Mouse (Mus musculus) MEL (cell line): Measurements from ENCODE around the gene AU018091. TPM values are rescaled to one million over a fixed set of nuclear protein-coding genes. Genes with fewer than 3 reads are reported as not detected.
"Not testable (repeated sequence)": the region's sequence is repeated elsewhere in the genome, so short reads cannot be mapped to it uniquely, and the experiment has no call there.

ENCODE experiments used
- DNase-seq: peaks from one replicate; pipeline ENCODE4 v3.0.0; 2011; ENCODE audit warnings: low read depth, low spot score
- H3K27ac ChIP-seq: 2 replicates; pipeline ENCODE4 v1.5.1; 2012; ENCODE audit warnings: low read depth, mild to moderate bottlenecking, control low read depth, low read length, moderate library complexity; ENCODE audit not compliant: control insufficient read depth
- H3K27me3 ChIP-seq, 2 experiments: fragments of 150-350 bp in 1 of 2; sonication (generic) in 1 of 2; 2 replicates each; pipeline ENCODE4 v1.6.1; 2012; ENCODE audit warnings: low read length in 2 of 2, mild to moderate bottlenecking in 2 of 2, improper control_type of control experiment in 1 of 2, moderate library complexity in 1 of 2; ENCODE audit not compliant: insufficient read depth in 2 of 2, control insufficient read depth in 1 of 2
- H3K36me3 ChIP-seq, 2 experiments: 2 replicates each; pipeline ENCODE4 v1.6.1; 2012 to 2014; ENCODE audit warnings: low read length in 2 of 2, improper control_type of control experiment in 1 of 2, inconsistent platforms in 1 of 2, mild to moderate bottlenecking in 1 of 2; ENCODE audit not compliant: insufficient read depth in 2 of 2, control insufficient read depth in 1 of 2
- H3K4me1 ChIP-seq, 2 experiments: fragments of 150-350 bp in 1 of 2; sonication (generic) in 1 of 2; 2 replicates each; pipeline ENCODE4 v1.6.1; 2012; ENCODE audit warnings: low read length in 2 of 2, improper control_type of control experiment in 1 of 2, mild to moderate bottlenecking in 1 of 2; ENCODE audit not compliant: insufficient read depth in 2 of 2, control insufficient read depth in 1 of 2
- H3K4me3 ChIP-seq, 2 experiments: fragments of 150-350 bp in 1 of 2; sonication (generic) in 1 of 2; 2 replicates each; pipeline ENCODE4 v1.5.1; 2012; ENCODE audit warnings: low read depth in 2 of 2, low read length in 2 of 2, mild to moderate bottlenecking in 2 of 2, moderate library complexity in 2 of 2, control low read depth in 1 of 2, improper control_type of control experiment in 1 of 2; ENCODE audit not compliant: control insufficient read depth in 1 of 2, insufficient read depth in 1 of 2
- H3K79me2 ChIP-seq: 2 replicates; pipeline ENCODE4 v1.6.1; 2012; ENCODE audit warnings: mild to moderate bottlenecking, low read length, moderate library complexity; ENCODE audit not compliant: control insufficient read depth, poor library complexity, insufficient read depth
- H3K9ac ChIP-seq: 2 replicates; pipeline ENCODE4 v1.6.1; 2012; ENCODE audit warnings: low read depth, mild to moderate bottlenecking, control low read depth, low read length, moderate library complexity; ENCODE audit not compliant: control insufficient read depth, poor library complexity, severe bottlenecking
- H3K9me3 ChIP-seq: fragments of 150-350 bp; sonication (generic); replicated peaks from 2 replicates; pipeline ENCODE4 v1.6.1; 2012; ENCODE audit warnings: mild to moderate bottlenecking, low read length, improper control_type of control experiment, moderate library complexity; ENCODE audit not compliant: insufficient read depth
- BHLHE40 ChIP-seq: IDR thresholded peaks from 2 replicates; pipeline ENCODE4 v1.6.1; 2012; ENCODE audit warnings: low read depth, mild to moderate bottlenecking, inconsistent platforms, low read length, improper control_type of control experiment, borderline replicate concordance
- CHD2 ChIP-seq: IDR thresholded peaks from 2 replicates; pipeline ENCODE4 v1.6.1; 2011; ENCODE audit warnings: low read length, improper control_type of control experiment
- CTCF ChIP-seq, 3 experiments: IDR thresholded peaks in 2 of 3; conservative IDR thresholded peaks in 1 of 3; 2 replicates each; pipeline ENCODE4 v1.5.1; 2011 to 2012; ENCODE audit warnings: low read length in 3 of 3, low read depth in 2 of 3, mild to moderate bottlenecking in 2 of 3, improper control_type of control experiment in 1 of 3, inconsistent platforms in 1 of 3, mixed read lengths in 1 of 3, moderate library complexity in 1 of 3; ENCODE audit not compliant: control insufficient read depth in 1 of 3, insufficient read depth in 1 of 3, poor library complexity in 1 of 3, severe bottlenecking in 1 of 3
- ELF1 ChIP-seq: IDR thresholded peaks from 2 replicates; pipeline ENCODE4 v1.6.1; 2014; ENCODE audit warnings: low read depth, mild to moderate bottlenecking, inconsistent platforms, low read length, improper control_type of control experiment, moderate library complexity
- ETS1 ChIP-seq: IDR thresholded peaks from 2 replicates; pipeline ENCODE4 v1.6.1; 2012; ENCODE audit warnings: low read depth, mild to moderate bottlenecking, inconsistent platforms, low read length, improper control_type of control experiment, moderate library complexity
- GATA1 ChIP-seq: IDR thresholded peaks from 2 replicates; pipeline ENCODE4 v1.6.1; 2011; ENCODE audit warnings: low read depth, low read length, improper control_type of control experiment
- MYB ChIP-seq: IDR thresholded peaks from 2 replicates; pipeline ENCODE4 v1.6.1; 2011; ENCODE audit warnings: mild to moderate bottlenecking, low read depth, low read length, improper control_type of control experiment
- MYC ChIP-seq: IDR thresholded peaks from 2 replicates; pipeline ENCODE4 v1.6.1; 2011; ENCODE audit warnings: low read depth, mild to moderate bottlenecking, low read length, improper control_type of control experiment, moderate library complexity
- NRF1 ChIP-seq: IDR thresholded peaks from 2 replicates; pipeline ENCODE4 v1.6.1; 2014; ENCODE audit warnings: low read depth, mild to moderate bottlenecking, inconsistent platforms, low read length, improper control_type of control experiment, moderate library complexity; ENCODE audit not compliant: poor library complexity, insufficient read depth, severe bottlenecking
- POLR2AphosphoS2 ChIP-seq: IDR thresholded peaks from 2 replicates; pipeline ENCODE4 v1.6.1; 2011; ENCODE audit warnings: low read length, improper control_type of control experiment
- SMC3 ChIP-seq: IDR thresholded peaks from 2 replicates; pipeline ENCODE4 v1.6.1; 2011; ENCODE audit warnings: low read depth, low read length, improper control_type of control experiment
- UBTF ChIP-seq: IDR thresholded peaks from 2 replicates; pipeline ENCODE4 v1.6.1; 2012; ENCODE audit warnings: low read depth, mild to moderate bottlenecking, inconsistent platforms, low read length, improper control_type of control experiment, moderate library complexity, borderline replicate concordance; ENCODE audit not compliant: insufficient read depth
- ZKSCAN1 ChIP-seq: IDR thresholded peaks from 2 replicates; pipeline ENCODE4 v1.6.1; 2012; ENCODE audit warnings: low read depth, mild to moderate bottlenecking, inconsistent platforms, low read length, improper control_type of control experiment, moderate library complexity
- ZNF384 ChIP-seq: IDR thresholded peaks from 2 replicates; pipeline ENCODE4 v1.6.1; 2012; ENCODE audit warnings: low read depth, mild to moderate bottlenecking, inconsistent platforms, low read length, improper control_type of control experiment
- polyA plus RNA-seq, 2 experiments: library from polyadenylated mRNA; stranded (reverse) in 1 of 2; unstranded in 1 of 2; fragments of >175 nt in 1 of 2; fragments of >200 nt in 1 of 2; gene quantifications; 2 replicates each; pipeline versions ENCODE4 v1.2.1 to v1.2.4; 2012; ENCODE audit warnings: low replicate concordance in 2 of 2, low read depth in 1 of 2; ENCODE audit not compliant: insufficient read length in 2 of 2, insufficient read depth in 1 of 2, missing spikeins in 1 of 2
- total RNA-seq: library from RNA; depleted of rRNA; stranded (reverse); fragments of 300-350 nt; gene quantifications from 2 replicates; pipeline ENCODE4 v1.2.3, GENCODE M21; 2012

AU018091 gene
- total and polyA plus RNA-seq, 3 experiments: not detected

- Histone ChIP-seq H3K27ac (no peak overlapping the region), H3K9ac (no peak overlapping the region), H3K4me3 (no peak overlapping the region), H3K36me3 (no peaks in the 10 kb centered on the region), H3K27me3 (no peaks in the 10 kb centered on the region), H3K79me2 (no peaks in the 10 kb centered on the region), H3K9me3 (no peaks in the 10 kb centered on the region), H3K4me1 (no peaks in the 10 kb centered on the region)
- no peak for DNase-seq
- TF ChIP-seq BHLHE40 (no peak), ZKSCAN1 (no peak), ETS1 (no peak), ZNF384 (no peak), NRF1 (no peak), MYB (no peak)
Observed at GRCm38 (mm10) chr7:3134654-3135053, 34.3 kb downstream of the AU018091 start.

GRCm38 (mm10) chr7:3130342-3130741, 38.7 kb downstream of the AU018091 start:
- Histone ChIP-seq H3K27me3 (no peaks in the 10 kb centered on the region), H3K9ac (no peak overlapping the region), H3K79me2 (no peaks in the 10 kb centered on the region), H3K4me3 (no peak overlapping the region)
- DNase-seq: no peak
- no peak for TF ChIP-seq BHLHE40
- TF ChIP-seq SMC3: no peak
- TF ChIP-seq POLR2AphosphoS2: no peak
- no peak for TF ChIP-seq CHD2
- no peak for TF ChIP-seq GATA1
- TF ChIP-seq MYC: no peak
- no peak for TF ChIP-seq MYB
- no peak for TF ChIP-seq UBTF
- no peak for TF ChIP-seq CTCF (IDR thresholded peaks at IDR 0.05 in 2 of 3, conservative IDR thresholded peaks at IDR 0.05 in 1 of 3; ENCODE audit: control insufficient read depth in 1 of 3, insufficient read depth in 1 of 3, low read depth in 2 of 3, low read length in 3 of 3, poor library complexity in 1 of 3, severe bottlenecking in 1 of 3)
- no peak for TF ChIP-seq ZKSCAN1
- no peak for TF ChIP-seq ELF1
- TF ChIP-seq, all 39 proteins: peak for 0
- H3K27ac ChIP-seq: no peak overlapping the region
- no peaks in the 10 kb centered on the region for H3K9me3 ChIP-seq
- H3K4me1 ChIP-seq: no peaks in the 10 kb centered on the region
- H3K36me3 ChIP-seq: no peaks in the 10 kb centered on the region

GRCm38 (mm10) chr7:3128564-3128963, 40.4 kb downstream of the AU018091 start:
- H3K9ac ChIP-seq, DNase-seq, H3K4me1 ChIP-seq, H3K27ac ChIP-seq, H3K36me3 ChIP-seq, H3K4me3 ChIP-seq, H3K27me3 ChIP-seq, H3K79me2 ChIP-seq, H3K9me3 ChIP-seq: not testable (repeated sequence)

- not testable (repeated sequence) for DNase-seq, H3K27ac ChIP-seq, H3K36me3 ChIP-seq, H3K9me3 ChIP-seq, H3K9ac ChIP-seq, H3K4me1 ChIP-seq, H3K4me3 ChIP-seq, H3K27me3 ChIP-seq, H3K79me2 ChIP-seq
Observed at GRCm38 (mm10) chr7:3111193-3111592, 57.8 kb downstream of the AU018091 start.
